Mouse (Mus musculus) cerebellum, adult 2 months (tissue): ENCODE data around the gene Cep290.
"Not testable (repeated sequence)": the region's sequence is repeated elsewhere in the genome, so short reads cannot be mapped to it uniquely, and the experiment has no call there.

Source experiments
- CTCF ChIP-seq: fragments of 200-500 bp; IDR thresholded peaks from 2 replicates; pipeline ENCODE4 v1.5.1; 2011; ENCODE audit warnings: low read depth, mild to moderate bottlenecking, control low read depth, low read length, moderate library complexity, borderline replicate concordance; ENCODE audit not compliant: insufficient read depth
- POLR2A ChIP-seq: fragments of 200-500 bp; IDR thresholded peaks from 2 replicates; pipeline ENCODE4 v1.6.1; 2011; ENCODE audit warnings: low read length, control low read depth, borderline replicate concordance; ENCODE audit not compliant: insufficient read depth

GRCm38 (mm10) chr10:100560194-100560883 lies 73.0 kb downstream of the Cep290 start:
- TF ChIP-seq POLR2A, CTCF: not testable (repeated sequence)
